Mouse (Mus musculus): ENCODE measurements around the gene Numbl. TPM values are rescaled to one million over a fixed set of nuclear protein-coding genes. Genes with fewer than 3 reads are reported as not detected.

Gene Numbl
- total and polyA plus RNA-seq, 3 experiments: 0.81 to 2.9 (median 2.3) TPM

DNA sequence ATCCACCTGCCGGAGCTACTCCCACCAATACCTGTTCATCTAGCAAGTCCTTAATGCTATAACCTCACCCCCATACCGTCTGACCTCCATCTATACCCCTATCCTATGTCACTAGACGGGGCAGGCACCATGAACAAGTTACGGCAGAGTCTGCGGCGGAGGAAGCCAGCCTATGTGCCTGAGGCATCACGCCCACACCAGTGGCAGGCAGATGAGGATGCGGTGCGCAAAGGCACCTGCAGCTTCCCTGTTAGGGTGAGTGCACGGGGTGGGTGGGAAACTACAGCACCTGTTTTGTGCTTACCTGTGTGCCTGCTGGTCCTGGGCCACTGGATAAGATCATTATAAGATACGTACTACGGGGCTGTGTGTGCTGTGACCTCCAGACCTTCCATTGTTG is 6.5 kb downstream of the Numbl start:
- Histone ChIP-seq H3K9me3 (replicated peaks; ENCODE audit: low read length) (no peaks in the 10 kb centered on the region), H3K79me2 (replicated peaks; ENCODE audit: control insufficient read depth, extremely low read depth, insufficient read depth, poor library complexity, severe bottlenecking) (no peaks in the 10 kb centered on the region), H3K9ac (ENCODE audit: insufficient read depth, low read depth) (no peak overlapping the region), H3K4me3 (replicated peaks in 1 of 3; ENCODE audit: low read depth in 2 of 3, low read length in 2 of 3, poor library complexity in 1 of 3) (no peak overlapping the region), H3K4me1 (ENCODE audit: control insufficient read depth in 1 of 2, insufficient read depth in 2 of 2) (peaks cover 1 to 3% of the 10 kb centered on the region in 2 experiments; a peak in 2 of 4 replicates), H3K27me3 (replicated peaks) (no peaks in the 10 kb centered on the region), H3K4me2 (ENCODE audit: insufficient read depth, low read depth, poor library complexity, severe bottlenecking) (no peak overlapping the region), H3K36me3 (replicated peaks in 1 of 2; ENCODE audit: control insufficient read depth in 1 of 2, insufficient read depth in 1 of 2, low read length in 1 of 2) (peaks cover 0 to 15% of the 10 kb centered on the region in 2 experiments), H3K27ac (ENCODE audit: insufficient read depth, low read depth) (no peak overlapping the region)
- DNase-seq (ENCODE audit: extremely low read depth): no peak
- in situ Hi-C loops (cut with MboI; ENCODE audit: low pct_ligation_motif_present, low pct_unique_long_range_greater_than_20kb, low sequenced_read_pairs): no loop called here
- TF ChIP-seq MYC (IDR thresholded peaks at IDR 0.05; ENCODE audit: low read depth, low read length): no peak
- no peak for TF ChIP-seq ZKSCAN1 (IDR thresholded peaks at IDR 0.05; ENCODE audit: borderline replicate concordance, low read depth, low read length)
- TF ChIP-seq E2F4 (IDR thresholded peaks at IDR 0.05; ENCODE audit: insufficient replicate concordance, low read depth, low read length): no peak
- no peak for TF ChIP-seq POLR2A (IDR thresholded peaks at IDR 0.05; ENCODE audit: low read depth, low read length)
- TF ChIP-seq ZMIZ1 (IDR thresholded peaks at IDR 0.05; ENCODE audit: low read depth, low read length): no peak
- TF ChIP-seq PAX5 (IDR thresholded peaks at IDR 0.05; ENCODE audit: low read length): no peak
- dilution Hi-C loops (cut with MboI; ENCODE audit: extremely low pct_ligation_motif_present, extremely low pct_unique_long_range_greater_than_20kb, low sequenced_read_pairs): no loop called here

- Histone ChIP-seq H3K4me2 (ENCODE audit: insufficient read depth, low read depth, poor library complexity, severe bottlenecking) (no peak overlapping the region), H3K4me3 (replicated peaks in 1 of 3; ENCODE audit: low read depth in 2 of 3, low read length in 2 of 3, poor library complexity in 1 of 3) (no peak overlapping the region), H3K79me2 (replicated peaks; ENCODE audit: control insufficient read depth, extremely low read depth, insufficient read depth, poor library complexity, severe bottlenecking) (no peaks in the 10 kb centered on the region), H3K9ac (ENCODE audit: insufficient read depth, low read depth) (no peak overlapping the region), H3K27ac (ENCODE audit: insufficient read depth, low read depth) (no peak overlapping the region), H3K27me3 (replicated peaks) (no peaks in the 10 kb centered on the region), H3K9me3 (replicated peaks; ENCODE audit: low read length) (no peaks in the 10 kb centered on the region), H3K36me3 (replicated peaks in 1 of 2; ENCODE audit: control insufficient read depth in 1 of 2, insufficient read depth in 1 of 2, low read length in 1 of 2) (peaks cover 0 to 17% of the 10 kb centered on the region in 2 experiments), H3K4me1 (ENCODE audit: control insufficient read depth in 1 of 2, insufficient read depth in 2 of 2) (peaks cover 0 to 3% of the 10 kb centered on the region in 2 experiments; a peak in 1 of 4 replicates)
- in situ Hi-C loops (cut with MboI; ENCODE audit: low pct_ligation_motif_present, low pct_unique_long_range_greater_than_20kb, low sequenced_read_pairs) (no loop called here), dilution Hi-C loops (cut with MboI; ENCODE audit: extremely low pct_ligation_motif_present, extremely low pct_unique_long_range_greater_than_20kb, low sequenced_read_pairs) (no loop called here)
- TF ChIP-seq NRF1 (IDR thresholded peaks at IDR 0.05; ENCODE audit: low read depth, low read length) (no peak), SMC3 (IDR thresholded peaks at IDR 0.05; ENCODE audit: low read depth, low read length) (no peak), MAZ (IDR thresholded peaks at IDR 0.05; ENCODE audit: low read depth, low read length) (no peak), RCOR1 (conservative IDR thresholded peaks at IDR 0.05; ENCODE audit: low read depth, low read length) (no peak), NELFE (IDR thresholded peaks at IDR 0.05; ENCODE audit: low read depth, low read length) (no peak), ELF1 (IDR thresholded peaks at IDR 0.05; ENCODE audit: low read depth, low read length) (no peak), ZNF384 (IDR thresholded peaks at IDR 0.05; ENCODE audit: low read depth, low read length) (no peak), IRF4 (IDR thresholded peaks at IDR 0.05; ENCODE audit: low read depth, low read length) (no peak), ZMIZ1 (IDR thresholded peaks at IDR 0.05; ENCODE audit: low read depth, low read length) (no peak)
- DNase-seq (ENCODE audit: extremely low read depth): no peak
These were observed 8.4 kb downstream of the Numbl start for GRCm38 (mm10) chr7:27266515-27267128.
